Mouse (Mus musculus) stomach, embryonic 15.5 days (tissue): ENCODE data around the gene Ganab. TPM values are rescaled to one million over a fixed set of nuclear protein-coding genes. Genes with fewer than 3 reads are reported as not detected.
A peak's percentile ranks its signal among the peaks of the same experiment; 100 is the strongest.
"Not testable (repeated sequence)": the region's sequence is repeated elsewhere in the genome, so short reads cannot be mapped to it uniquely, and the experiment has no call there.

Experiments
- ATAC-seq: fragments of 200-750 bp; cut with Nextera tagmentation; 2 replicates; pipeline ENCODE4 v1.8.0; 2017; ENCODE audit warnings: low read depth, moderate number of reproducible peaks, moderate TSS enrichment; ENCODE audit not compliant: insufficient read depth, low FRiP score
- H3K27ac ChIP-seq: fragments of 300-500 bp; sonication (generic); 2 replicates; pipeline ENCODE4 v1.5.1; 2015; ENCODE audit warnings: mild to moderate bottlenecking, inconsistent platforms
- H3K27me3 ChIP-seq: fragments of 300-500 bp; sonication (generic); replicated peaks from 2 replicates; pipeline ENCODE4 v1.6.1; 2015; ENCODE audit warnings: inconsistent platforms
- H3K36me3 ChIP-seq: fragments of 300-500 bp; sonication (generic); 2 replicates; pipeline ENCODE4 v1.6.1; 2015; ENCODE audit warnings: inconsistent platforms
- H3K4me1 ChIP-seq: fragments of 300-500 bp; sonication (generic); 2 replicates; pipeline ENCODE4 v1.6.1; 2015; ENCODE audit warnings: inconsistent platforms
- H3K4me2 ChIP-seq: fragments of 300-500 bp; sonication (generic); 2 replicates; pipeline ENCODE4 v1.6.1; 2015; ENCODE audit warnings: mild to moderate bottlenecking, inconsistent platforms
- H3K4me3 ChIP-seq: fragments of 300-500 bp; sonication (generic); replicated peaks from 2 replicates; pipeline ENCODE4 v1.5.1; 2015; ENCODE audit warnings: inconsistent platforms
- H3K9ac ChIP-seq: fragments of 300-500 bp; sonication (generic); 2 replicates; pipeline ENCODE4 v1.6.1; 2015; ENCODE audit warnings: inconsistent platforms
- H3K9me3 ChIP-seq: fragments of 300-500 bp; sonication (generic); 2 replicates; pipeline ENCODE4 v1.6.1; 2016; ENCODE audit warnings: inconsistent platforms
- WGBS: fragments of 180-500 bp; shearing (Covaris S2); methylation state at CpG from one replicate; pipeline ENCODE4 v1.1.7; 2015; 5-methylcytosine and 5-hydroxymethylcytosine counted together
- polyA plus RNA-seq: library from polyadenylated mRNA; unstranded; fragments of >200 nt; fragmentation: Nextera tagmentation; extraction: Ambion mirVana; gene quantifications from 2 replicates; pipeline ENCODE4 v1.2.1, GENCODE M21; 2015

Ganab gene
- 89.3 and 103 TPM in 2 replicates for polyA plus RNA-seq

GRCm38 (mm10) chr19:8897865-8898495 is at the start of gene Ganab:
Gene Ganab, plus strand, starts transcription at chr19:8898071.
- Histone ChIP-seq H3K27ac (peak within 1 kb of the TSS; percentile 92), H3K36me3 (peaks cover 21% of the 10 kb centered on the region), H3K4me1 (peaks cover 33% of the 10 kb centered on the region), H3K4me2 (peak within 1 kb of the TSS; percentile 69), H3K27me3 (no peaks in the 10 kb centered on the region), H3K9ac (peak within 1 kb of the TSS; percentile 84), H3K9me3 (no peaks in the 10 kb centered on the region), H3K4me3 (peak within 1 kb of the TSS; percentile 66)
- ATAC-seq, result peak; percentile 99
- under 1% methylated on average over 53 of the region's 53 CpGs for WGBS

GRCm38 (mm10) chr19:8848356-8848755 is 49.5 kb upstream of the Ganab start:
- Histone ChIP-seq H3K27me3 (no peaks in the 10 kb centered on the region), H3K4me2 (no peak overlapping the region), H3K9me3 (no peaks in the 10 kb centered on the region), H3K4me1 (0 out of 2 replicates have a peak, but pooled peaks cover 9% of the 10 kb centered on the region), H3K27ac (no peak overlapping the region), H3K4me3 (no peak overlapping the region), H3K36me3 (peaks cover 12% of the 10 kb centered on the region), H3K9ac (no peak overlapping the region)
- WGBS, result 70% methylated on average over 5 of the region's 5 CpGs
- ATAC-seq, result no peak

- peak within 1 kb of the TSS; percentile 26 for H3K4me2 ChIP-seq
- peaks cover 12% of the 10 kb centered on the region for H3K36me3 ChIP-seq
- H3K9ac ChIP-seq, result no peak within 1 kb of the TSS
- H3K4me1 ChIP-seq, result 0 out of 2 replicates have a peak, but pooled peaks cover 9% of the 10 kb centered on the region
- H3K9me3 ChIP-seq, result no peaks in the 10 kb centered on the region
- WGBS, result 22% methylated on average over 7 of the region's 7 CpGs
- peak; percentile 52 for ATAC-seq
- H3K27me3 ChIP-seq, result no peaks in the 10 kb centered on the region
- no peak within 1 kb of the TSS for H3K4me3 ChIP-seq
- H3K27ac ChIP-seq, result peak within 1 kb of the TSS; percentile 31
Observed at GRCm38 (mm10) chr19:8850402-8850901, 47.4 kb upstream of the Ganab start, which contains the start of gene Lrrn4cl. Gene Lrrn4cl, plus strand, starts transcription at chr19:8850768.

- Histone ChIP-seq H3K27me3 (no peaks in the 10 kb centered on the region), H3K4me1 (0 out of 2 replicates have a peak, but pooled peaks cover 9% of the 10 kb centered on the region), H3K9ac (no peak overlapping the region), H3K4me2 (no peak overlapping the region), H3K27ac (no peak overlapping the region), H3K9me3 (no peaks in the 10 kb centered on the region), H3K36me3 (0 out of 2 replicates have a peak, but pooled peaks cover 1% of the 10 kb centered on the region), H3K4me3 (no peak overlapping the region)
- no peak for ATAC-seq
- WGBS, result 50% methylated on average over 7 of the region's 7 CpGs
Observed at GRCm38 (mm10) chr19:8851639-8852038, 46.2 kb upstream of the Ganab start.

- no peaks in the 10 kb centered on the region for H3K27me3 ChIP-seq
- no peaks in the 10 kb centered on the region for H3K36me3 ChIP-seq
- no peak for ATAC-seq
- no peaks in the 10 kb centered on the region for H3K9me3 ChIP-seq
- no peak overlapping the region for H3K9ac ChIP-seq
- 0 out of 2 replicates have a peak, but pooled peaks cover 9% of the 10 kb centered on the region for H3K4me1 ChIP-seq
- H3K4me3 ChIP-seq, result no peak overlapping the region
- WGBS, result 56% methylated on average over 10 of the region's 10 CpGs
- H3K27ac ChIP-seq, result no peak overlapping the region
- no peak overlapping the region for H3K4me2 ChIP-seq
Observed at GRCm38 (mm10) chr19:8852236-8852928, 45.5 kb upstream of the Ganab start.

- Histone ChIP-seq H3K4me2 (no peak overlapping the region), H3K27me3 (no peaks in the 10 kb centered on the region), H3K36me3 (no peaks in the 10 kb centered on the region), H3K9ac (no peak overlapping the region), H3K9me3 (no peaks in the 10 kb centered on the region), H3K4me1 (0 out of 2 replicates have a peak, but pooled peaks cover 9% of the 10 kb centered on the region), H3K27ac (no peak overlapping the region), H3K4me3 (no peak overlapping the region)
- ATAC-seq, result no peak
- WGBS, result 76% methylated on average over 3 of the region's 3 CpGs
Observed at GRCm38 (mm10) chr19:8853117-8853516, 44.8 kb upstream of the Ganab start.

GRCm38 (mm10) chr19:8857689-8858088 is 40.2 kb upstream of the Ganab start:
- no peaks in the 10 kb centered on the region for H3K4me1 ChIP-seq
- no peaks in the 10 kb centered on the region for H3K27me3 ChIP-seq
- H3K9me3 ChIP-seq, result no peaks in the 10 kb centered on the region
- ATAC-seq, result no peak
- H3K36me3 ChIP-seq, result no peaks in the 10 kb centered on the region
- WGBS, result 40% methylated on average over 4 of the region's 4 CpGs
- no peak overlapping the region for H3K4me3 ChIP-seq
- no peak overlapping the region for H3K9ac ChIP-seq
- H3K27ac ChIP-seq, result no peak overlapping the region
- H3K4me2 ChIP-seq, result no peak overlapping the region

- no peak overlapping the region for H3K4me2 ChIP-seq
- H3K9ac ChIP-seq, result no peak overlapping the region
- H3K27ac ChIP-seq, result no peak overlapping the region
- no peak for ATAC-seq
- H3K9me3 ChIP-seq, result no peaks in the 10 kb centered on the region
- H3K36me3 ChIP-seq, result no peaks in the 10 kb centered on the region
- H3K4me3 ChIP-seq, result no peak overlapping the region
- H3K27me3 ChIP-seq, result no peaks in the 10 kb centered on the region
- WGBS, result 15% methylated on average over 1 of the region's 1 CpGs
- no peaks in the 10 kb centered on the region for H3K4me1 ChIP-seq
Observed at GRCm38 (mm10) chr19:8859018-8859417, 38.9 kb upstream of the Ganab start.

GRCm38 (mm10) chr19:8864265-8864664 is 33.6 kb upstream of the Ganab start:
- Histone ChIP-seq H3K9me3 (no peaks in the 10 kb centered on the region), H3K4me3 (no peak overlapping the region), H3K9ac (no peak overlapping the region), H3K36me3 (no peaks in the 10 kb centered on the region), H3K4me1 (no peaks in the 10 kb centered on the region), H3K27me3 (no peaks in the 10 kb centered on the region), H3K4me2 (no peak overlapping the region), H3K27ac (no peak overlapping the region)
- 81% methylated on average over 6 of the region's 6 CpGs for whole genome bisulfite sequencing
- ATAC-seq, result no peak

- H3K27me3 ChIP-seq, ATAC-seq, H3K9me3 ChIP-seq, H3K4me1 ChIP-seq, H3K27ac ChIP-seq, H3K9ac ChIP-seq: not testable (repeated sequence)
- Histone ChIP-seq H3K4me3 (peak overlapping the region; percentile 97; the same call in 1 of the 2 replicates), H3K4me2 (peak overlapping the region; percentile 57; the same call in 1 of the 2 replicates), H3K36me3 (peaks cover 10% of the 10 kb centered on the region)
- WGBS, result 63% methylated on average over 3 of the region's 3 CpGs
Observed at GRCm38 (mm10) chr19:8870381-8870780, 27.5 kb upstream of the Ganab start.

GRCm38 (mm10) chr19:8870838-8871237 is 27.0 kb upstream of the Ganab start:
- WGBS, result 38% methylated on average over 9 of the region's 9 CpGs
- ATAC-seq, result no peak

More at GRCm38 (mm10) chr19:8870838-8871237, 27.0 kb upstream of the Ganab start:
- peak overlapping the region; percentile 45 for H3K27ac ChIP-seq
- no peaks in the 10 kb centered on the region for H3K27me3 ChIP-seq
- peak overlapping the region; percentile 40; the same call in 1 of the 2 replicates for H3K9ac ChIP-seq
- H3K9me3 ChIP-seq, result no peaks in the 10 kb centered on the region
- peak overlapping the region; percentile 97 for H3K4me3 ChIP-seq
- peaks cover 6% of the 10 kb centered on the region for H3K4me1 ChIP-seq
- peaks cover 14% of the 10 kb centered on the region for H3K36me3 ChIP-seq
- peak overlapping the region; percentile 57 for H3K4me2 ChIP-seq
